In the genomic region with DNA sequence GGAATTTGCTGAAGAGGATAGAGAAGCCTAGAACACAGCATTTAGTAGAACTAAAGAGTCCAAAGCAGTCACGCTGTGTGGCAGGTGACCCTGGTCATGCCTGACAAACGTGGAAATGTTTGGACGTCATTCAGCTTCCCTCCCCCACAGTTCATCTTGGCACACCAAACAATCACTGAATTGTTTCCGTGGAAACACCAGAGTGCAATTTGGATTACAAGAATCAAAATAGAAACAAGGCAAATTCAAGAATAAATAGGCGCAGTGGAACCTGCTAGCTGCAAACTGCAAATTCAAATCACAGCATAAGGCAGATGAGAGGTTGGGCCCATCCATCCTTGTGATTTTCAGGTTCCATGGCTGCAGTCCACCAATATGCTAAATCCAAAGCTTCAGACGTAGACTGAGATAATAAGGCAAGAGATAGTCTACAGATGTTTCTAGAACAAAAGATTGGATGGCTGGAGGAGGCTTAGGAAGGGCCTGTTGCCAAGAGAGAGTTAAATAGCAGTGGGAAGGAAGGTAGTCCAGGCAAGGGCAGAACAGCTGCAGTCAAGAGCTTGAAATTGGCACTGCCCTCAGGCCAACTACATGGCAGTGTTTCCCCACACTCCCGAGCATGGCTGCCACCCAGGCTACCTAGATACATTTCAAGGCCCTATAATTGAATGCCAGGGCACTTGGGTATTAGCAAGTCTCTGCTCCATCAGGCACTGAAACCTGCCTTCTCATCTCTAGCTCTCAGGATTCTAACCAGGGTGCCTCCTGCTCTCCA, we compare ENCODE assay signal across 9 mouse cellular contexts. TPM values are rescaled to one million over a fixed set of nuclear protein-coding genes. Genes with fewer than 3 reads are reported as not detected.
DNase-seq lines count a peak whose midpoint lies in the region; ATAC-seq lines count a peak whose summit lies in the region.
"Had no signal": no experiment of that assay in that cellular context is flagged by ENCODE, and none has a peak within 500 bp of the region (broad histone marks: within the 10 kb centered on the region; RNA-seq: fewer than 3 reads in every experiment).

No protein-coding gene starts in this region.

- WGBS in neural tube, embryonic 15.5 days: 39% methylated on average over 7 of the region's 7 CpGs
- WGBS in hindbrain, embryonic 16.5 days: 29% methylated on average over 7 of the region's 7 CpGs

- H3K27me3 ChIP-seq in neural tube, embryonic 15.5 days (replicated peaks): no peaks in the 10 kb centered on the region
- H3K27me3 ChIP-seq in hindbrain, embryonic 16.5 days (replicated peaks; ENCODE audit: control insufficient read depth, insufficient read depth, low read length): no peaks in the 10 kb centered on the region

- H3K4me2 ChIP-seq in neural tube, embryonic 15.5 days: no peak overlapping the region
- H3K4me2 ChIP-seq in hindbrain, embryonic 16.5 days (ENCODE audit: low read length): no peak overlapping the region

- H3K4me3 ChIP-seq in neural tube, embryonic 15.5 days (replicated peaks): no peak overlapping the region
- no peak overlapping the region for H3K4me3 ChIP-seq in hindbrain, embryonic 16.5 days (ENCODE audit: low read length)

- H3K36me3 ChIP-seq in neural tube, embryonic 15.5 days: no peaks in the 10 kb centered on the region
- H3K36me3 ChIP-seq in hindbrain, embryonic 16.5 days (ENCODE audit: control insufficient read depth, insufficient read depth, low read length): no peaks in the 10 kb centered on the region

- H3K27ac ChIP-seq in neural tube, embryonic 15.5 days (replicated peaks): peak overlapping the region; percentile 56
- peak overlapping the region; percentile 57; the same call in 1 of the 2 replicates for H3K27ac ChIP-seq in hindbrain, embryonic 16.5 days (ENCODE audit: low read depth, low read length)

- peak; percentile 35 to 83 for DNase-seq in adrenal gland, adult (ENCODE audit: inconsistent age in 2 of 2, low spot score in 1 of 2)
- no peak for DNase-seq in adrenal gland, postnatal 4 days (ENCODE audit: low spot score in 2 of 2)
- no peak for DNase-seq in neural tube, embryonic 10.5 days (ENCODE audit: extremely low spot score, low spot score)
- DNase-seq in lung, postnatal 36 days: peak; percentile 65
- DNase-seq in natural killer cell, adult 2 months (ENCODE audit: low spot score in 2 of 2): no peak

- H3K9me3 ChIP-seq in neural tube, embryonic 15.5 days (replicated peaks): no peaks in the 10 kb centered on the region
- H3K9me3 ChIP-seq in hindbrain, embryonic 16.5 days (ENCODE audit: control insufficient read depth, low read length): no peaks in the 10 kb centered on the region

- no peak overlapping the region for H3K9ac ChIP-seq in neural tube, embryonic 15.5 days (replicated peaks)
- no peak overlapping the region for H3K9ac ChIP-seq in hindbrain, embryonic 16.5 days (ENCODE audit: low read depth, low read length)

- ATAC-seq in neural tube, embryonic 15.5 days (ENCODE audit: low FRiP score): no peak
- ATAC-seq in hindbrain, embryonic 16.5 days: peak; percentile 42; the same call in 1 of the 2 replicates
- no peak for ATAC-seq in granulocyte monocyte progenitor cell, adult 5-6 weeks (replicated peaks; ENCODE audit: poor library complexity, severe bottlenecking)

- H3K4me1 ChIP-seq in neural tube, embryonic 15.5 days: peaks cover 11% of the 10 kb centered on the region
- no peaks in the 10 kb centered on the region; the same call in 1 of the 2 replicates for H3K4me1 ChIP-seq in hindbrain, embryonic 16.5 days (ENCODE audit: control insufficient read depth, insufficient read depth, low read depth, low read length)

RNA-seq across cellular contexts. Expression of a gene that starts 8.8 kb away (rescaled TPM):
- 1 to 10 TPM in 1 of 2 experiments, under 1 TPM in 1; 0.73 to 1.4 TPM for total RNA-seq in adrenal gland, postnatal 4 days (2021)
- 1.1 and 1.3 TPM in 2 replicates for polyA plus RNA-seq in neural tube, embryonic 15.5 days (2015; fragmentation: Nextera tagmentation; extraction: Ambion mirVana)
- 1.5 and 2.7 TPM in 2 replicates for polyA plus RNA-seq in hindbrain, embryonic 16.5 days (2015; fragmentation: Nextera tagmentation; extraction: Ambion mirVana)
- total RNA-seq in granulocyte monocyte progenitor cell, adult 5-6 weeks (2014; fragmentation: Nextera tagmentation): 1.6 TPM in 1 of 2 replicates, not detected in the other
- total RNA-seq in granulocyte monocyte progenitor cell, adult 5-6 weeks (2017): 0.43 TPM in 1 of 2 replicates, not detected in the other

RNA-seq across cellular contexts. Expression of a gene that starts 26.9 kb away (rescaled TPM):
- under 1 TPM; 0.25 to 0.28 TPM for total RNA-seq in adrenal gland, postnatal 4 days (2021)
- polyA plus RNA-seq in neural tube, embryonic 15.5 days (2015; fragmentation: Nextera tagmentation; extraction: Ambion mirVana): 1.3 and 1.7 TPM in 2 replicates
- 1.6 and 1.7 TPM in 2 replicates for polyA plus RNA-seq in hindbrain, embryonic 16.5 days (2015; fragmentation: Nextera tagmentation; extraction: Ambion mirVana)
- not detected in 2 replicates for total RNA-seq in granulocyte monocyte progenitor cell, adult 5-6 weeks (2014; fragmentation: Nextera tagmentation)
- total RNA-seq in granulocyte monocyte progenitor cell, adult 5-6 weeks (2017): 0.72 and 0.90 TPM in 2 replicates

RNA-seq across cellular contexts. Expression of a gene that starts 34.9 kb away (rescaled TPM):
- total RNA-seq in adrenal gland, postnatal 4 days (2021): not detected
- polyA plus RNA-seq in neural tube, embryonic 15.5 days (2015; fragmentation: Nextera tagmentation; extraction: Ambion mirVana): not detected in 2 replicates
- polyA plus RNA-seq in hindbrain, embryonic 16.5 days (2015; fragmentation: Nextera tagmentation; extraction: Ambion mirVana): not detected in 2 replicates
- total RNA-seq in granulocyte monocyte progenitor cell, adult 5-6 weeks (2014; fragmentation: Nextera tagmentation): not detected in 2 replicates
- total RNA-seq in granulocyte monocyte progenitor cell, adult 5-6 weeks (2017): not detected in 2 replicates
- total RNA-seq: hematopoietic stem cell, adult 5-6 weeks had no signal

RNA-seq across cellular contexts. Expression of a gene that starts 53.7 kb away (rescaled TPM):
- total RNA-seq in adrenal gland, postnatal 4 days (2021): 100 to 1,000 TPM; 119 to 123 TPM
- 110 and 111 TPM in 2 replicates for polyA plus RNA-seq in neural tube, embryonic 15.5 days (2015; fragmentation: Nextera tagmentation; extraction: Ambion mirVana)
- 116 and 127 TPM in 2 replicates for polyA plus RNA-seq in hindbrain, embryonic 16.5 days (2015; fragmentation: Nextera tagmentation; extraction: Ambion mirVana)
- total RNA-seq in granulocyte monocyte progenitor cell, adult 5-6 weeks (2014; fragmentation: Nextera tagmentation): 78.5 and 89.4 TPM in 2 replicates
- total RNA-seq in granulocyte monocyte progenitor cell, adult 5-6 weeks (2017): 62.7 and 75.5 TPM in 2 replicates

RNA-seq across cellular contexts. Expression of a gene that starts 59.0 kb away (rescaled TPM):
- total RNA-seq in adrenal gland, postnatal 4 days (2021): 10 to 100 TPM; 47.1 to 59.1 TPM
- polyA plus RNA-seq in neural tube, embryonic 15.5 days (2015; fragmentation: Nextera tagmentation; extraction: Ambion mirVana): 53.7 and 64.4 TPM in 2 replicates
- polyA plus RNA-seq in hindbrain, embryonic 16.5 days (2015; fragmentation: Nextera tagmentation; extraction: Ambion mirVana): 57.6 and 68.3 TPM in 2 replicates
- total RNA-seq in granulocyte monocyte progenitor cell, adult 5-6 weeks (2014; fragmentation: Nextera tagmentation): 22.2 and 23.5 TPM in 2 replicates
- 13.2 and 17.9 TPM in 2 replicates for total RNA-seq in granulocyte monocyte progenitor cell, adult 5-6 weeks (2017)

Comparison
In these comparisons a context has a peak if more than half of its experiments do, and no peak if none do; other contexts are left out.
1. DNase-seq: peak in adrenal gland, adult (2 of 2) and lung, postnatal 36 days (single experiment); none in adrenal gland, postnatal 4 days (0 of 2), neural tube, embryonic 10.5 days (single experiment) and natural killer cell, adult 2 months (0 of 2).